Mouse (Mus musculus) forebrain, embryonic 16.5 days (tissue): Measurements from ENCODE around the gene Slc25a12. TPM values are rescaled to one million over a fixed set of nuclear protein-coding genes. Genes with fewer than 3 reads are reported as not detected.

Source experiments
- ATAC-seq: fragments of 200-750 bp; cut with Nextera tagmentation; 2 replicates; pipeline ENCODE4 v1.8.0; 2017; ENCODE audit warnings: mild to moderate bottlenecking, moderate library complexity
- H3K27ac ChIP-seq: fragments of 300-500 bp; sonication (generic); 2 replicates; pipeline ENCODE4 v1.5.1; 2014; ENCODE audit warnings: low read length, control low read depth
- H3K27me3 ChIP-seq: fragments of 300-500 bp; sonication (generic); replicated peaks from 2 replicates; pipeline ENCODE4 v1.6.1; 2014; ENCODE audit warnings: low read length; ENCODE audit not compliant: control insufficient read depth, insufficient read depth
- H3K36me3 ChIP-seq: fragments of 300-500 bp; sonication (generic); 2 replicates; pipeline ENCODE4 v1.6.1; 2014; ENCODE audit not compliant: control insufficient read depth, insufficient read depth
- H3K4me1 ChIP-seq: fragments of 300-500 bp; sonication (generic); replicated peaks from 2 replicates; pipeline ENCODE4 v1.6.1; 2014; ENCODE audit warnings: low read length; ENCODE audit not compliant: control insufficient read depth, insufficient read depth
- H3K4me2 ChIP-seq: fragments of 300-500 bp; sonication (generic); 2 replicates; pipeline ENCODE4 v1.6.1; 2014; ENCODE audit warnings: mild to moderate bottlenecking, low read length, control low read depth
- H3K4me3 ChIP-seq: fragments of 300-500 bp; sonication (generic); replicated peaks from 2 replicates; pipeline ENCODE4 v1.5.1; 2014; ENCODE audit warnings: mild to moderate bottlenecking, low read length, control low read depth
- H3K9ac ChIP-seq: fragments of 300-500 bp; sonication (generic); replicated peaks from 2 replicates; pipeline ENCODE4 v1.6.1; 2014; ENCODE audit warnings: low read depth, low read length, control low read depth
- H3K9me3 ChIP-seq: fragments of 300-500 bp; sonication (generic); 2 replicates; pipeline ENCODE4 v1.6.1; 2016; ENCODE audit warnings: low read length; ENCODE audit not compliant: control insufficient read depth
- WGBS: fragments of 180-500 bp; shearing (Covaris S2); extraction: QIAGEN DNeasy Blood & Tissue Kit; methylation state at CpG from one replicate; pipeline ENCODE4 v1.1.7; 2014; 5-methylcytosine and 5-hydroxymethylcytosine counted together
- polyA plus RNA-seq: library from polyadenylated mRNA; unstranded; fragments of >200 nt; fragmentation: Nextera tagmentation; extraction: Ambion mirVana; gene quantifications from 2 replicates; pipeline ENCODE4 v1.2.1, GENCODE M21; 2015

Gene Slc25a12
- polyA plus RNA-seq, 1 experiment from 2014 or later: 86.7 TPM

- Histone ChIP-seq H3K36me3 (peaks cover under 1% of the 10 kb centered on the region; the same call in 1 of the 2 replicates), H3K4me3 (no peak overlapping the region), H3K27ac (no peak overlapping the region), H3K27me3 (no peaks in the 10 kb centered on the region), H3K4me2 (no peak overlapping the region), H3K4me1 (no peaks in the 10 kb centered on the region), H3K9ac (no peak overlapping the region), H3K9me3 (no peaks in the 10 kb centered on the region)
- WGBS: 85% methylated on average over 12 of the region's 12 CpGs
- no peak for ATAC-seq
These were observed 29.3 kb downstream of the Slc25a12 start for GRCm38 (mm10) chr2:71338145-71338796.

- 94% methylated on average over 6 of the region's 6 CpGs for WGBS
- 0 out of 2 replicates have a peak, but pooled peaks cover 3% of the 10 kb centered on the region for H3K36me3 ChIP-seq
- no peak overlapping the region for H3K27ac ChIP-seq
- H3K4me2 ChIP-seq: no peak overlapping the region
- no peaks in the 10 kb centered on the region for H3K4me1 ChIP-seq
- H3K9me3 ChIP-seq: no peaks in the 10 kb centered on the region
- H3K4me3 ChIP-seq: no peak overlapping the region
- no peaks in the 10 kb centered on the region for H3K27me3 ChIP-seq
- no peak for ATAC-seq
- H3K9ac ChIP-seq: no peak overlapping the region
These were observed 30.9 kb downstream of the Slc25a12 start for GRCm38 (mm10) chr2:71336631-71337030.

GRCm38 (mm10) chr2:71336209-71336608 lies 31.3 kb downstream of the Slc25a12 start:
- no peak overlapping the region for H3K4me3 ChIP-seq
- no peaks in the 10 kb centered on the region for H3K9me3 ChIP-seq
- H3K27ac ChIP-seq: no peak overlapping the region
- whole genome bisulfite sequencing: 77% methylated on average over 5 of the region's 6 CpGs
- H3K36me3 ChIP-seq: 0 out of 2 replicates have a peak, but pooled peaks cover 3% of the 10 kb centered on the region
- no peak overlapping the region for H3K9ac ChIP-seq
- no peak overlapping the region for H3K4me2 ChIP-seq
- no peaks in the 10 kb centered on the region for H3K4me1 ChIP-seq
- no peak for ATAC-seq
- no peaks in the 10 kb centered on the region for H3K27me3 ChIP-seq

GRCm38 (mm10) chr2:71333986-71334822 lies 33.3 kb downstream of the Slc25a12 start:
- Histone ChIP-seq H3K4me2 (no peak overlapping the region), H3K36me3 (0 out of 2 replicates have a peak, but pooled peaks cover 3% of the 10 kb centered on the region), H3K27ac (no peak overlapping the region), H3K9ac (no peak overlapping the region), H3K4me3 (no peak overlapping the region), H3K9me3 (no peaks in the 10 kb centered on the region), H3K4me1 (no peaks in the 10 kb centered on the region), H3K27me3 (no peaks in the 10 kb centered on the region)
- ATAC-seq: no peak
- 91% methylated on average over 22 of the region's 22 CpGs for WGBS

- Histone ChIP-seq H3K4me2 (no peak overlapping the region), H3K27me3 (no peaks in the 10 kb centered on the region), H3K4me1 (no peaks in the 10 kb centered on the region), H3K4me3 (no peak overlapping the region), H3K36me3 (peaks cover 6% of the 10 kb centered on the region; the same call in 1 of the 2 replicates), H3K9me3 (no peaks in the 10 kb centered on the region), H3K9ac (no peak overlapping the region), H3K27ac (no peak overlapping the region)
- WGBS: 89% methylated on average over 3 of the region's 3 CpGs
- no peak for ATAC-seq
These were observed 37.8 kb downstream of the Slc25a12 start for GRCm38 (mm10) chr2:71329761-71330160.

- H3K27ac ChIP-seq: no peak overlapping the region
- H3K4me3 ChIP-seq: no peak overlapping the region
- peaks cover 7% of the 10 kb centered on the region; the same call in 1 of the 2 replicates for H3K36me3 ChIP-seq
- no peak for ATAC-seq
- H3K4me2 ChIP-seq: no peak overlapping the region
- H3K9me3 ChIP-seq: no peaks in the 10 kb centered on the region
- H3K4me1 ChIP-seq: no peaks in the 10 kb centered on the region
- H3K9ac ChIP-seq: no peak overlapping the region
- 69% methylated on average over 15 of the region's 15 CpGs for WGBS
- no peaks in the 10 kb centered on the region for H3K27me3 ChIP-seq
These were observed 39.0 kb downstream of the Slc25a12 start for GRCm38 (mm10) chr2:71328391-71329160.

- ATAC-seq: no peak
- H3K27me3 ChIP-seq: no peaks in the 10 kb centered on the region
- no peaks in the 10 kb centered on the region for H3K9me3 ChIP-seq
- no peak overlapping the region for H3K4me2 ChIP-seq
- H3K4me3 ChIP-seq: no peak overlapping the region
- no peak overlapping the region for H3K9ac ChIP-seq
- WGBS: 80% methylated on average over 2 of the region's 2 CpGs
- peaks cover 5% of the 10 kb centered on the region; the same call in 1 of the 2 replicates for H3K36me3 ChIP-seq
- no peaks in the 10 kb centered on the region for H3K4me1 ChIP-seq
- no peak overlapping the region for H3K27ac ChIP-seq
These were observed 39.8 kb downstream of the Slc25a12 start for GRCm38 (mm10) chr2:71327715-71328114.

GRCm38 (mm10) chr2:71326766-71327464 lies 40.6 kb downstream of the Slc25a12 start:
- Histone ChIP-seq H3K36me3 (peaks cover 6% of the 10 kb centered on the region; the same call in 1 of the 2 replicates), H3K27ac (no peak overlapping the region), H3K27me3 (no peaks in the 10 kb centered on the region), H3K4me3 (no peak overlapping the region), H3K9me3 (no peaks in the 10 kb centered on the region), H3K4me1 (no peaks in the 10 kb centered on the region), H3K9ac (no peak overlapping the region), H3K4me2 (no peak overlapping the region)
- no peak for ATAC-seq
- WGBS: 70% methylated on average over 11 of the region's 11 CpGs
